Mouse (Mus musculus) left cerebral cortex, postnatal 10 days (tissue): ENCODE measurements at regions not wholly inside any gene's neighbourhood (a gene's known extent, or its start where the extent isn't known, plus 50 kb on each side); places are given as distances from the start of the nearest gene placed in this dataset.

ENCODE experiments used
- DNase-seq, 2 experiments: peaks; one replicate each; pipeline ENCODE4 v3.0.0; 2021 to 2022; ENCODE audit warnings: low spot score in 2 of 2, mixed read lengths in 1 of 2; ENCODE audit errors: extremely low spot score in 1 of 2
- intact Hi-C: fragments of 180-260 bp; cut with DNase I; formaldehyde crosslinking; loops from one replicate; pipeline ENCODE4 v1.15.1; 2025

DNA sequence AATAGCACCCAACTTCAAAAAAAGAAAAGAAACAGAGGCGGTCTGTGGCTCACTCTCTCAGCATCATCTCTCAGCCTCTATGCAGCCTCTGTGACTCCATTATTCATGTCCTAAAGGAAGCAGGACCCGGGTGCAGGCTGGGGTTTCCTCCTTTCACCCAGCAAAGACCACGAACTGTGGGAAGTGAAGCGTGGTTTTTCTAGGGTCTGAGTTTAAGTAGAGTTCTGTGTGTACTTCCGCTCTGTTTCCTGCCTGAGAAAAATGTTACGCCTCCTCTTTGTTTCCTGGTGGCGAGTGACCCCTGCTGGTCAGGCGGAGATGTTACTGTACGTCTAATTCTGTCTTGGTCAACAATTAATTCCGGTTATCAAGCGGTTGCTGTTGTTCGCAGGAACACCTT is 366.9 kb downstream of the Rapgef2 start:
- peak; percentile 64 to 83 for DNase-seq
- intact Hi-C loops, result loop anchor here (10.0 kb wide), 1 partner anchor 555 kb away; no protein-coding TSS in a partner anchor

DNA sequence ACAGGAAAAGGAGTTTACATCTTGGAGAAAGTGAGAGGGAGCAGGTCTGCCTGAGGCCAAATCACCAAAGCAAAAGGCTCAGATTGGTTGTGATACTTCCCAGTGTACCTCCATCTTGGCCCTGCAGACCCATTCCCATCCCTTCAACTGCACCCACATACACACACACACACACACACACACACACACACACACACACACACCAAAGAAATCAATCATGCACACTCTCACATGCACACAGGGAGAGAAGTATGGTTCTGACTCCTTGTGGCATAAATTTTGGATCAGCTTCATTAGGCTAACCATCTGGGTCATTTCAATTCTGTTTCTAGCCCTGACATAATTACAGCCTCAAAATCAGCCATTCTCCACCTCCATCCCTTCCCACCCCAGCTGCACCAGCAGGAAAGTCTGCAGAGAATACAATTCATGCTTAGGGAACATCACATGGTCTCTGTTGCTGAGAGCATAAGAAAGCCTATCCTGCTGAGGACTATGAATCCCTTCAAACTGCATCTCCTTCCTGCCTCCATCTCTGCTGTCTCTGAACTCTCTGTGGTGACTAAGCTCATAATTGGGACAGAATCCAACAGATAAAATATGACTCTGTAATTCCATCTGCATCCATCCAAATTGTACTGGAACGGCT is 378.0 kb downstream of the Rapgef2 start:
- DNase-seq, result no peak
- intact Hi-C loops, result no loop called here

DNA sequence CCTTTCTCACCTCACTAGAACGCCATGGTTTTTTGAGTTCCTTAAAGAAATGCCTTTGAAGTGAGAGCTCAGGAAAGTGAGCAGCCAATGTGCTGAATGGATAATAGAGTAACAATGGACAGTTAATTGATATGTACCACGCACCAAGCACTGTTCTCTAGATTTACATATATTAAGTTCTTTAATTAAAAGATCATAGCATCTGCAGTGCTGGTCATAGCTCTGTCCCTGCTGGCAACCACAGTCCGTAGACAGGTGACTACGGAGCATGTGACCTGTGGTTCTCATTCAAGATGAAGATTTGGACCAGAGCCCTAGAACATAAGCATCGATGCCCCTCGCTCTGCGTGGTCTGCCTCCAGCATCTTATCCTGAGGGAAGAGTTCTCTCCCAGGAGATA is 378.5 kb downstream of the Rapgef2 start:
- intact Hi-C loops, result no loop called here
- DNase-seq, result no peak

DNA sequence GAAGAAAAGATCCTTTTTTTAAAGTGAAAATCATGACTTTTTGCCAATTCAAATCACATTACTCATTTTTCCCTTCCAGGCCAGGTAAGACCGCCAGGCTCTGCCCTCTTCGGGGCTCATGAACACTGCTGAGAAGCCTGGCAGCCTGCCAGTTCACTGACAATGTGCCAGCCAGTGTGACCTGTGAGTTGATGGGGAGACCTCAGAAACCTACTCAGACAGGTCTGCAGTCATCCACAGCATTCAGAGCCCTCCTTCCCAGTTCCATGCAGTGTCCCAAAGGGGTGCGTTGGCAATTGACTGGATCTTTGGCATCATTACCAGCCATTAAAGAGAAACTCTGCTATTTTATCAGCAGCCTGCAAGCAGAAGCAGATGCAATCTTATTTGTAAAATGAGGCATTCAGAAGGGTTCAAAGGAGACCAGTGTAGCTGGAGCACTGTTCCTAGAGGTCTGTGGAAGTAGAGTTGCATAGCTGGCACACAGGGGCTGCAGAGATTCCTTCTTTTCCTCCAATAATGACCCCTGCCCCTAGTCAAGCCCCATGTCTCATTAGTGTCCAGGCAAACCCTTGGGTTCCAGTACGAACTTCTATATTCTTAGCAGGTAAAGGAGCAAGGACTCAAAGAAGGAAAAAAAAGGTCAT is 384.4 kb downstream of the Rapgef2 start:
- DNase-seq, result peak in 1 of 2 experiments; percentile 50
- intact Hi-C loops, result no loop called here

DNA sequence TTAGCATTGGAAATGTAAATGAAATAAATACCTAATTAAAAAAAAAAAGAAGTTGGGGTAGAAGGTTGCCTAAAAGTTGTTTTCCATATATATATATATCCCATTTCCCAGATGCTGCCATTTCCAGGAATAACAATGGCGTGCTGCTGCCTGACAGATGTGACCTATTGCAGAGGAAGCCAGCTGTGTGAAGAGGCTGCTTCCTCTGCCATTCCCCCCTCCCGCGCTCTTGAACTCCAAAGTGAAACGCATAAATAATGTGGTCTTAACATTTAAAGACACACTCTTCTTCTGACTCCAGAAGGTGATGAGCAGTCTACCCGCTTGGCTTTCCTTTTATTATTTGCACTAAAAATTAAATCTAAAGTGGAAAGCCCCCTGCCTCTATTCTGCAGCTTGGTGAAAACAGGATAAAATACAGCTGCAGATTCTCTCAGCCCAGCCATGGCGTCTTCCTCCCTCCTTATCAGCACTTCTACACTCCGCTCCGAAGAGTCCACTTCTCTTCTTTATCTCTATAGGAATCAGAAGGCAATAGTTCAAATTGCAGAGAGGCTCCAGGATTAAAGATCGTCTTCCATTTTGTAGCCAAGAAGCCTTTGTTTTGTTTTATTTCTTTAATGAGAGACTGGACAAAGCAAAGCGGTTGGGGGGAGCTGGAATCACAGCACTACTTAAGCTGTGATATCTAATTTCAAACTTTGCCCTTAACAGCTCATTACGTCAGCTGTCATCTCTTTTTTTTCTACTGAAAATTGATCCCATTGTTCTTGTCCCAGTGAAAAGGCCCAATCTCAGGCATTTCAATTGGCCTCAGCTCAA is 385.1 kb downstream of the Rapgef2 start:
- intact Hi-C loops, result no loop called here
- DNase-seq, result no peak

DNA sequence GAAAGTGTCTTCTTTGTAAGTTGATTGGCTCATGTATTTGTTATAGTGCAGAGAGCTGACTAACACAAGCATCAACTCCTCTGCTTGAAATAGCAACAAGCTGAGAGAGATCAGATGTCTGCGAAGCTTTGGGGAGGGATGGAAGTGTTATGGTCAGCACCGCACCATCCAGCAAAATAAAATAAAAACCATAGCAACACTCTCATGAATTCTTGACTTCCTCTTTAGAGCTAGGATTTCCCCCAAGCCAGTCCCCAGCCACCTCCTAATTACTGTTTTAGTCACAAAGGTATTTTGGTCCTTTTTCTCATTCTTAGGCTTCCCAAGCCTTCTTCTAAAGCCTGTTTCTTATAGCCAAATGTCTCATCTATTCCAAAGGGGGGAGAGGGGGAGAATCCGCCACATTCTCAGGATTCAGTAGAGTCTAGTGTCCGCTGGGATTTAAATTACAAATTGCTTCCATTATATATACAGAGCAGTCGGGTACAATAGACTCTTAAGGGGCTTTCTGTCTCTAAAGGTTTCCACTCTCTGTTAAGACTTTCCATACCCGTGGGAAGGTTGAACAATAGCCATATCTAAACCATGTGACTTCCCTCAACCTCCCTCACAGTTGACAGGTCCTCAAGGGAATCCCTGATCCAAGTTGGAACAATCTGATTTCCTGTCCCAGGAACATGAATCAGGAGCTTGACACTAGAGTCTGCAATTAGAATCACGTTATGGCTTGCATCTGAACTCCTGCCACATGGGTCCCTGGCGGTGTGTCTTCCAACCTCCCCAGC is 386.7 kb downstream of the Rapgef2 start:
- DNase-seq, result no peak
- intact Hi-C loops, result no loop called here

DNA sequence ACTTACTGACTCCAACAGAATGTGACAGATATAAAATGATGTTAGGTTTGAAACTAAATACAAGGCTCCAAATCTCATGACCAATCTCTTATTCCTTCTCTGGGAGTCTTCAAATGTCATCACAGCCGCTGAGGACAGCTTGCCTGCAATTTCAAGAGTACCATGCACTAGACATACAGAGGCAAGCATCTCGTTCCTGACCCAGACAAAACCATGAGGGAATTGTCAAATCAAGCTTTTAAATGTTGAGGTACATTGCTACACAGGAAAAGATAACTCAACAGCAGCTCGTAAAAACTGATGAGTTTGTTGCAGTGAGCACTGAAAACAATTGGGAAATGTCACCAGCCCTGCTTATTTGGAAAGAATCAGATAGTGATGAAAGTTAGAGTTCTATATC is 397.0 kb downstream of the Rapgef2 start:
- no peak for DNase-seq

DNA sequence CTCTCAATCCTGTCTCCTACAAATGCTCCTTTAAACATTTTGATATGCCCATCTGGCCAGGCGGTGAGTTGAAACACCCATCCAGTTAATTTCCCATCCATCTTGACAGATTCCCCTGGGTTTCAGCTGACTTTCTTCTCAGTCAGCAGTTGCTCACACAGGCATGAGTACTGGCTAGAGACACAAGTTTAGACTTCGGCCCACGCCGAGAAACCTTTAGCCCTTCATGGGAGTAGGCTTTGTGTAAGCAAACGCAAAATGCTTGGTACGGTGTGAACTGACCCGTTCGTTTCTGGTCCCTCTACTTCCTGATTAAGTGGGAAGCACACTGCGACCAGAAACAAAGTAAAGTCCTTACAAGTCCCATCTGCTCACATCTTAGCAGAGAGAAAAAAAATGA is 401.6 kb downstream of the Rapgef2 start:
- no peak for DNase-seq
- intact Hi-C loops, result no loop called here

More for the DNA sequence above, 397.0 kb downstream of the Rapgef2 start:
- intact Hi-C loops, result no loop called here

DNA sequence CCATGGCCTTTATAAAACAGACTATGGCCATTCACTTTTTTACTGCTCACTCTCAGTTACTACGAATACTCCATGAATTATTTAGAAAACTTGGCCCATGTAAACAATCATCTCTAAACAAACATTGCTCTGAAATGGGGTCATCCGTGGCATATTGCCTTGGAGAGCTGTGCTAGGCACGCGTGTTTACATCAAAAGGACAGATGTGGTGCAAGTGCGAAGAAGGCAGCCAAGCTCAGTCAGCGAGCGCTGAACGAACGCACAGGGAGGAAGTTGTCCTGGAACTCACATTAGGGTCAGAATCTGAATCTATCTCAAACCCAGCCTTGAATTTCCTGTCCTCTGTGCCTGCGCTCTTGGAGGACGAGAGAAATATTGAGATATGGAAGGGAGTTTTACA is 402.3 kb downstream of the Rapgef2 start:
- no peak for DNase-seq
- intact Hi-C loops, result no loop called here

DNA sequence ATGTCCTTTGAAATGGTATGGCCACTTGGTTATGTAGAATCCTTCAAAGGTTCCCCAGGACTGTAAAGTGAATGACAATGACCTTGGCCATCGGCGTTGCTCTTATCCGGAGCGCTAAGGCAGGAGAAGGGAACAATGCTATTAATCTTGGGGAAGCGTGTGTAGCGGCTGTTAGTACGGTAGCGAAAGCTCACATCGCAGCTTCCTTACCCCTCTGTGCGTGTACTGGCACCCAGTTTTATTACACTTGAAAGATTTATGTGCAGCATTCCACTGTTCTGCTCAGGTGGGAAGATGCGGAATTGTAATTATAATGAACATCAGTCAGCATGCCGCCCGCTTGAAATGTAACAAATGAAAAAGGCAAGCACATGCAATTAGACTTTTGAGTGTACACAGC is 406.2 kb downstream of the Rapgef2 start:
- intact Hi-C loops, result no loop called here

DNA sequence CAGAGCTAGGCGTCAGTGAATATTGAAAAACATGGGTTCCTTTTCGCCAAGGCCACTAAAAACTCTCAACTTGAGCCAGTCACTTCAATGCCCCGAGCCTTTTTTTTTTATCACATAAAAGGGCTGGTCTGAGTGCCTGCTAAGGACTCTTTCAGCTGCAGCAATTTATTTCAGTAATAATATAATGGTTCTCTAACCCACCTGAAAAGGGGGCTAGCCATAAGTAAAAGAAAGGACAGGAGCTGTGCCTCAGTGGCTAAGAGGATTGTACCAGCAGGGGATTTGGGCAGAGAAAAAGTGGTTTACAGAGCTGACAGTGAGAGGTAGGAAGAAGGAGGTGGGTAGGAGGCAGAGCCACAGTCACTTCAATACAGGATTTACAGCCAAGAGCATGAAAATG is 409.0 kb downstream of the Rapgef2 start:
- DNase-seq, result no peak
- intact Hi-C loops, result no loop called here

More for the DNA sequence above, 406.2 kb downstream of the Rapgef2 start:
- no peak for DNase-seq

DNA sequence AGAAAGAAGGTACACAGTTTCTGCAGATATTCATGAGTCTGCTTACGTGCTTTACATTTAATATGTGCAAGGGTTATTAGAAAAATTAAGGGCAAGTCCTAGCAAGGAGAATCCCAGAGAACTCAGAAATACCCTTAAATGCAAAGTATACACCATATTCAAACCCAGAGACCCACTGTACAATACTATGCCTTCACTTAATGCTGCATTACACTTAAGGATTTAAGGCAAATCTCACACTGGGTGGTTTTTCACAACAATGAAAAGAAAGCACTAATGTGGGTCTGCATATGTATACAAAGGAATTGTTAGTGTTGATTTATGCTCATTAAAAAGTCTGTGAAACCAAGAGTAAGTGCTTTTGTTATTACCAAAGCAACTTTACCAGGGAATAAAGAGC is 419.4 kb downstream of the Rapgef2 start:
- DNase-seq, result no peak
- intact Hi-C loops, result no loop called here

DNA sequence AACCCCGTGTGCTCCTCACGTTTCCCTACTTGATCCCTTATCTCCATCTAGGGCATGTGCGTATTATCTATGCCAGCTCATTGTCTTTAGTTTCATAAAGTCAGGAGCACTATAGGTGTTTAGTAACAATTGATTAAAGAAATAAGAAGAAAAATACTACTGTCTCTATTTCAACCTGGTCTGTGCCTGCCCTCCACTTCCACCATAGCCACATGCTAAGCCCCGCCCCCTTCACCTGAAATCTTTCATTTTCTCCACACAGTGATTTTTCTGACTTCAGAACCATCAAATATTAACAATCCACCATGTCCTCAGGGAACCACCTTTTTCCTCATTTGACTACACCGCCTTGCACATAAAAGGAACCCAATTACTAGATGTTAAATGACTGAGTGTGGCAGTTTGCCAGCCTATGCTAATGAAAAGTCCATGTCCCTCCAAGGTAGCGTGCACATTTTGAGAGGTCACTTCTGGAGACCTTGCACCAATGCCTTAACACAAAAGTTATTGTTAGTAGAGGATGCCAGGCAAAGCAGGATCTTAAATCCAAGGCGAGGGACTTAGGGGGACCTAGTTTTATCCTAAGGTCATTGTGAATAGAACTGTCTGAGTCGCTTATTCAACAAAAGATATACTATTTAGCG is 420.1 kb downstream of the Rapgef2 start:
- intact Hi-C loops, result no loop called here
- DNase-seq, result no peak

DNA sequence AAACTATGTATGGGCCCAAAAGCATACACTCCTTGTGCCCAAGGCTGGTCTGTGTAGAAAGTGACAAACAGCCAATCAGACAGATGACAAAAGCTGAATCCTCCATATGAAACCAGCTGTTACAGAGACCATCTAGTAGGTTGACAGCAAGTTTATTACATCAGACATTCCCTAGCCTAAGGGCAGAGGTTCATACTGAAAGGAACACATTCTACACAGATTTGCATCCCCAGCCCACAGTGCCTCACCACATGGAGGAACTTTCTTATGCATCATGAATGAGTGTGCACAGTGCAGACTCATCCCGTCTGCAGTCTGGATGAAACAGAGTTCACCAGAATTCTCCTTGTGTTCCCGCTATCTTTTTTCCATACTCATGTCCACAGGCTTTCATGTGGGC is 423.3 kb downstream of the Rapgef2 start:
- intact Hi-C loops, result no loop called here
- DNase-seq, result no peak

DNA sequence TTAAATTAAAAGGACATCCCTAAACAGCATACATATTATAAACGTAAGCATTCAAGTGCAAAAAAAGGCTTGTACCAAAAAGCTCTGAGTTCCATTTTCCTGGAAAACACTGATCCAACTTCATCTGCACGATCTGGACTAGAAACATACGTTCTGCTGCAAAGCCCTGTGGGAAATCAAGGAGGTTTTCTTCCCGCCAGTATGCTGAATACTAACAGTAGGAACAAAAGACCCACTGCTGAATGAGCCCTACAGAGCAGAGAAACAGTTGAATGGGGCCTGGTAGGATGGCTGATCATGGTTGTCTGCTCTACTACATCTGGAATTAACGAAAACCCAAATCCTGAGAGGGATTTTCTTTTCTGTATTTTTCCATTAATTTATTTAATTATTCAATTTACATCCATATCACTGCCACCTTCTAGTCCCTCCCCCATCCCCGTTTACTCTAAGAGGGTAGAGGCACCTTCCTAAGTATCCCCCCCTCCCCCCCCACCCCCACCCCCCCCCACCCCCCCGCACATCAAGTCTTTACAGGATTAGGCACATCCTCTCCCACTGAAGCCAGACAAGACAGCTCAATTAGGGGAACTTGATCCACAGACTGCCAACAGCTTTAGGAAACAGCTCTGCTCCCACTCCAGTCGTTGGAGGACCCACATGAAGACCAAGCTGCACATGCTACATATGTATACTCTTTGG is 439.5 kb downstream of the Rapgef2 start:
- no peak for DNase-seq
- intact Hi-C loops, result no loop called here

DNA sequence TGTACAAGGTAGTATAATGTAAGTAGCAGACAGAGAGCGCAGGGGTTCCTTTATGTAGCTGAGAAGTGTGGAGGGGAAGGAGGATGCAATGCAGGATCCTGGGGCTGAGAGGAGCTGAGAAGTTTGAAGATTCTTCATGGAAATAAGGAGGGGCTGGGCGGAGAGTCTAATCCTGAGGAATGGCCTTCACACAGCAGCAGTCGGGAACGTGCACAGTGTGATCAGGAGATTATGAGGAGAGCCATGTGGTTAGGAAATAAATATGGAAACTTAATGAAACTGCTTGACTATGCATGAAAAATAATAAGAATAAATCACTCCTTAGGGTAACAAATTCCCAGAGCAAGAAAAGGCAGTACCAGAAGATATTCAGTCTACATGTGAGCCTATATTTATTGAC is 445.1 kb downstream of the Rapgef2 start:
- intact Hi-C loops, result no loop called here
- no peak for DNase-seq

DNA sequence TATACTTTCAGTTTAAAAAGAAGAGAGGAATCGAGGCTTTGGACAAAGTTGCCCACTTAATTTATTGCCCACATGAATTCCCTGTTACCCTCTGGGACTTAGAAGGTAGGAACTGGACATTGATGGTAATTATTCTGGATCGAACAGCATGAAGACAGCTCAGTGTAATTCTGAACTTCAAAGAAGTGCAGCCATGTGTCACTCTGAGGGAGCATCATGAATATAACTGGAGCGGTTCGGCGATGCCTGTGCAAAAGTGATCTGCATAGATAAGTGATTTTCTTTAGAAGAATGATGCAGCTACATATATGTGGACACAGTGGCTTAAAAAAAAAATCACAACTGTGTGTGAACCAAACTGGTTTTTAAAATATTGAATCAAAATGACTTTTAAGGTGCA is 449.5 kb downstream of the Rapgef2 start:
- intact Hi-C loops, result no loop called here
- no peak for DNase-seq

DNA sequence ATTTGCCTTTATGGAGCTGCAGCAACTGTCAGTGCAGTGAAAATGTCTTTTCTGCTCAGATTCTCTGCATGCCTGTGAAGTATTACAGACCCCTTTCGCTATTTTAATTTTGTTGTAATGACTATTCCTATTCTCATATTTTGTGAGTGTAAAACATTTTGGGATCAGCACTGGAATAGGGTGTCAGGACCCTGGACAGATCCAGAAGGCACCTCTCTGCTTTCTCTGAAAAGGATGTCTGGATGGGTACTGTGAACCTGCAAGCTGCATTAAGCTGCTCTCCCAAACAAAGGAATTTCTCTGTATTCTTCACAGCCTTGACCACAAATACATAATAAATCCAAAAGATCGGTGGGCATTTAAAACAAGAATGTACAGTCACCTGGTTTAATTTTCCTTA is 460.8 kb downstream of the Rapgef2 start:
- intact Hi-C loops, result no loop called here
- peak in 1 of 2 experiments; percentile 17 for DNase-seq
